ENCODE assay signal across 22 mouse cellular contexts in genomic region chr1:136644486-136644885, GRCm38 (mm10).
"Had no signal": no experiment of that assay in that cellular context is flagged by ENCODE, and none has a peak within 500 bp of the region (broad histone marks: within the 10 kb centered on the region; RNA-seq: fewer than 3 reads in every experiment).

No protein-coding gene starts in this region.

- ATAC-seq: midbrain, embryonic 13.5 days; midbrain, embryonic 16.5 days had no signal

- H3K27ac ChIP-seq: left cerebral cortex, adult 2 months; liver, embryonic 13.5 days; midbrain, embryonic 10.5 days; midbrain, embryonic 13.5 days; neural tube, embryonic 13.5 days; stomach, embryonic 15.5 days had no signal

- H3K4me3 ChIP-seq: left cerebral cortex, adult 2 months; liver, embryonic 13.5 days; megakaryocyte, embryonic 14.5 days; midbrain, embryonic 10.5 days; midbrain, embryonic 13.5 days; myocyte; neural tube, embryonic 13.5 days; stomach, embryonic 15.5 days had no signal

- H3K9me3 ChIP-seq: liver, embryonic 13.5 days; megakaryocyte, embryonic 14.5 days; midbrain, embryonic 10.5 days; midbrain, embryonic 13.5 days; neural tube, embryonic 13.5 days; stomach, embryonic 15.5 days had no signal

- H3K9ac ChIP-seq: liver, embryonic 13.5 days; lung, embryonic 14.5 days; midbrain, embryonic 13.5 days; neural tube, embryonic 13.5 days; stomach, embryonic 15.5 days had no signal

- DNase-seq: kidney, adult 9 months; kidney, postnatal 14 days; kidney, postnatal 4 days; layer of hippocampus, postnatal 36 days; liver, embryonic 13.5 days; lung, embryonic 14.5 days; lung, postnatal 10 days; lung, postnatal 36 days; retina, postnatal 1 day; right cerebral cortex, postnatal 25 days; spleen, adult 18-20 months; thymus, adult 2 months; thymus, postnatal 14 days; thymus, postnatal 4 days had no signal

- H3K4me1 ChIP-seq: liver, embryonic 13.5 days; midbrain, embryonic 13.5 days; neural tube, embryonic 13.5 days; stomach, embryonic 15.5 days had no signal

- H3K4me2 ChIP-seq: liver, embryonic 13.5 days; lung, embryonic 14.5 days; midbrain, embryonic 13.5 days; neural tube, embryonic 13.5 days; stomach, embryonic 15.5 days had no signal

- H3K36me3 ChIP-seq: liver, embryonic 13.5 days; midbrain, embryonic 10.5 days; midbrain, embryonic 13.5 days; neural tube, embryonic 13.5 days; stomach, embryonic 15.5 days had no signal

- H3K27me3 ChIP-seq: liver, embryonic 13.5 days; megakaryocyte, embryonic 14.5 days; midbrain, embryonic 13.5 days; neural tube, embryonic 13.5 days; stomach, embryonic 15.5 days had no signal
